13 mouse cellular contexts compared by ENCODE assay signal in the genomic region with DNA sequence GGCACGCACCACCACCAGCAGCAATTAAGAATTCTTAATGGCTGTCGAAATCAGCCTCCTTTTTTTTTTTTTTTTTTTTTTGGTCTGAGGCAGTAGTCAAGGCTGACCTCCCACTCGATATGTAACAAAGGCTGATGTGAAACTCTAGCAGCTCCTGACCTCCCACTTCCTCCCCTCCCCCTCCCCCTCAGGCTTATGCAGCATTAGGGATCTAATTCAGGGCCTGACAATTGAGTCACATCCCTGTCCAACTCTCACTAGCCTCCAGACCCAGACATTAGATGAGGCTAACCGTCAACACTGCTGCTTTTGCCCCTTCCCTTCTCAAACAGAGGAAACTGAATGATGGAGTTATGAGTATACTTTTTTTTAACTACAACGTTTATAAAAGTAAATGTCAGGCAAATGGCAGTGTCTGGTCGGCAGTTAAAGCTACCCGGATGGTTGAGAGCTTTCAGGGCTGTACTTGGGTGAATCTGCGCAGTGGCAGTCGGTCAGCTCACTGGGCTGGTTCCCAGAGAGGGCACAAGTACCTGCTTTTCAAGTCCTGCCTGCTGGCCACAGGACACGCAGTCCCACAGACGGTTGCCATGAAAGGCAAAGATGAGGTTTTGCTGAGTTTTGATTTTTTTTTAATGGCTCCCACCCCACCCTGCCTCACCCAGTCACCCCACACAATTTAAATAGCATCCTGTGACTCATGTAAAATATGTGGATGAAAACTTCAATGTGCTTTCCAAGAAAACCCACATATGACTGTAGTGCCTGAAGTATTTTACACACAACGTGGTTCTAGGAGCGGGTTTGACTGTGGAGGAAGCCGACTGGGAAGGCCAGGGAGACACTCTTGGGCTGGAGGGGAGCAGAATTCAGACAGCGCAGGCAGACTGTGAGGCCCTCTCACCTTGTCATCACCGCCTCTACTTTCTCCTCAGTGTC.
A peak's percentile ranks its signal among the peaks of the same experiment; 100 is the strongest.
DNase-seq lines count a peak whose midpoint lies in the region; TF ChIP-seq lines count a peak whose summit lies in the region.
"Had no signal": no experiment of that assay in that cellular context is flagged by ENCODE, and none has a peak within 500 bp of the region (broad histone marks: within the 10 kb centered on the region; RNA-seq: fewer than 3 reads in every experiment).

No protein-coding gene starts in this region.

- H3K36me3 ChIP-seq in CH12.LX (replicated peaks in 1 of 2; ENCODE audit: control insufficient read depth in 1 of 2, insufficient read depth in 1 of 2, low read length in 1 of 2), result peaks cover 0 to 12% of the 10 kb centered on the region in 2 experiments
- H3K36me3 ChIP-seq in limb, embryonic 10.5 days, result no peaks in the 10 kb centered on the region
- H3K36me3 ChIP-seq: intestine, embryonic 15.5 days had no signal

- in situ Hi-C loops in CH12.LX (cut with MboI; ENCODE audit: low pct_ligation_motif_present, low pct_unique_long_range_greater_than_20kb, low sequenced_read_pairs), result no loop called here

- peak; percentile 17 to 22 for DNase-seq in kidney, postnatal 4 days
- DNase-seq in kidney, adult 8-10 months, result no peak
- DNase-seq in CH12.LX (ENCODE audit: extremely low read depth) (peak; percentile 4), ZHBTc4 (ENCODE audit: low read depth, low spot score) (peak; percentile 44)
- DNase-seq in limb, embryonic 10.5 days (ENCODE audit: low spot score), result no peak
- no peak for DNase-seq in gastrocnemius, postnatal 25 days
- DNase-seq in right cerebral cortex, postnatal 4 days, result no peak
- DNase-seq: cerebellum, postnatal 14 days; lung, postnatal 10 days; thymus, adult 18-20 months had no signal

- H3K27me3 ChIP-seq in CH12.LX (replicated peaks), result no peaks in the 10 kb centered on the region
- H3K27me3 ChIP-seq in limb, embryonic 10.5 days (ENCODE audit: low read depth, poor library complexity, severe bottlenecking), result no peaks in the 10 kb centered on the region
- H3K27me3 ChIP-seq: intestine, embryonic 15.5 days had no signal

- no peak for TF ChIP-seq RAD21 in CH12.LX (IDR thresholded peaks at IDR 0.05; ENCODE audit: low read depth, low read length)

- no peak for TF ChIP-seq EP300 in CH12.LX (IDR thresholded peaks at IDR 0.05; ENCODE audit: low read length)

- no peak for TF ChIP-seq POLR2A in CH12.LX (IDR thresholded peaks at IDR 0.05; ENCODE audit: low read depth, low read length)

- WGBS in limb, embryonic 10.5 days, result 65% methylated on average over 16 of the region's 16 CpGs

- H3K79me2 ChIP-seq in CH12.LX (replicated peaks; ENCODE audit: control insufficient read depth, extremely low read depth, insufficient read depth, poor library complexity, severe bottlenecking), result no peaks in the 10 kb centered on the region

- no peak for TF ChIP-seq CTCF in CH12.LX (conservative IDR thresholded peaks at IDR 0.05 in 1 of 2, IDR thresholded peaks at IDR 0.05 in 1 of 2; ENCODE audit: low read depth in 2 of 2, low read length in 2 of 2)

- no peak overlapping the region for H3K4me3 ChIP-seq in CH12.LX (replicated peaks in 1 of 3; ENCODE audit: low read depth in 2 of 3, low read length in 2 of 3, poor library complexity in 1 of 3)
- no peak overlapping the region for H3K4me3 ChIP-seq in limb, embryonic 10.5 days
- H3K4me3 ChIP-seq: intestine, embryonic 15.5 days had no signal

- H3K9me3 ChIP-seq in CH12.LX (replicated peaks; ENCODE audit: low read length), result no peaks in the 10 kb centered on the region
- no peaks in the 10 kb centered on the region for H3K9me3 ChIP-seq in limb, embryonic 10.5 days (replicated peaks)
- H3K9me3 ChIP-seq: G1E; intestine, embryonic 15.5 days had no signal

- H3K4me1 ChIP-seq in CH12.LX (ENCODE audit: control insufficient read depth in 1 of 2, insufficient read depth in 2 of 2), result peaks cover 0 to 13% of the 10 kb centered on the region in 2 experiments; a peak in 2 of 4 replicates
- peaks cover 22% of the 10 kb centered on the region for H3K4me1 ChIP-seq in limb, embryonic 10.5 days

- dilution Hi-C loops in CH12.LX (cut with MboI; ENCODE audit: extremely low pct_ligation_motif_present, extremely low pct_unique_long_range_greater_than_20kb, low sequenced_read_pairs), result no loop called here

- no peak overlapping the region for H3K4me2 ChIP-seq in CH12.LX (ENCODE audit: insufficient read depth, low read depth, poor library complexity, severe bottlenecking)
- H3K4me2 ChIP-seq: intestine, embryonic 15.5 days; liver, embryonic 11.5 days had no signal

- H3K9ac ChIP-seq in CH12.LX (ENCODE audit: insufficient read depth, low read depth), result no peak overlapping the region
- H3K9ac ChIP-seq: intestine, embryonic 15.5 days had no signal

- H3K27ac ChIP-seq in CH12.LX (ENCODE audit: insufficient read depth, low read depth), result no peak overlapping the region
- 0 out of 2 replicates have a peak overlapping the region, but pooled peaks have one; percentile 50 for H3K27ac ChIP-seq in limb, embryonic 10.5 days
- H3K27ac ChIP-seq: intestine, embryonic 15.5 days had no signal

TF ChIP-seq in CH12.LX, 34 proteins besides CTCF, POLR2A, EP300 and RAD21:
- TF ChIP-seq SIN3A (IDR thresholded peaks at IDR 0.05; ENCODE audit: low read length) (no peak), TBP (conservative IDR thresholded peaks at IDR 0.05; ENCODE audit: low read depth, low read length) (no peak), ZMIZ1 (IDR thresholded peaks at IDR 0.05; ENCODE audit: low read depth, low read length) (no peak), UBTF (IDR thresholded peaks at IDR 0.05; ENCODE audit: low read depth, low read length) (no peak), ETS1 (conservative IDR thresholded peaks at IDR 0.05; ENCODE audit: low read depth, low read length) (no peak), JUN (IDR thresholded peaks at IDR 0.05; ENCODE audit: insufficient read depth, low read depth, low read length) (no peak), CHD1 (IDR thresholded peaks at IDR 0.05; ENCODE audit: low read depth, low read length) (no peak), MAZ (IDR thresholded peaks at IDR 0.05; ENCODE audit: low read depth, low read length) (no peak), MEF2A (IDR thresholded peaks at IDR 0.05; ENCODE audit: borderline replicate concordance, low read depth, low read length) (no peak), JUND (conservative IDR thresholded peaks at IDR 0.05; ENCODE audit: low read depth, low read length) (no peak), IRF4 (IDR thresholded peaks at IDR 0.05; ENCODE audit: low read depth, low read length) (no peak), GABPA (IDR thresholded peaks at IDR 0.05; ENCODE audit: insufficient replicate concordance, low read depth, low read length) (no peak), USF1 (IDR thresholded peaks at IDR 0.05; ENCODE audit: low read depth, low read length) (no peak), RCOR1 (conservative IDR thresholded peaks at IDR 0.05; ENCODE audit: low read depth, low read length) (no peak), E2F4 (IDR thresholded peaks at IDR 0.05; ENCODE audit: insufficient replicate concordance, low read depth, low read length) (no peak), HCFC1 (IDR thresholded peaks at IDR 0.05; ENCODE audit: low read depth, low read length) (no peak), MXI1 (IDR thresholded peaks at IDR 0.05; ENCODE audit: low read depth, low read length) (no peak)

Comparison
In these comparisons a context has a peak if more than half of its experiments do, and no peak if none do; other contexts are left out.
1. DNase-seq: peak in kidney, postnatal 4 days (2 of 2), CH12.LX (single experiment) and ZHBTc4 (single experiment); none in kidney, adult 8-10 months (0 of 2), limb, embryonic 10.5 days (single experiment), gastrocnemius, postnatal 25 days (single experiment) and right cerebral cortex, postnatal 4 days (single experiment).